Mouse (Mus musculus): Measurements from ENCODE around the gene Mrpl45. TPM values are rescaled to one million over a fixed set of nuclear protein-coding genes. Genes with fewer than 3 reads are reported as not detected.
"Not testable (repeated sequence)": the region's sequence is repeated elsewhere in the genome, so short reads cannot be mapped to it uniquely, and the experiment has no call there.

Gene Mrpl45
- polyA plus RNA-seq, 1 experiment from 2014 or later: 41.6 TPM

- no peaks in the 10 kb centered on the region for H3K36me3 ChIP-seq (ENCODE audit: control insufficient read depth, insufficient read depth, low read length)
- peaks cover 16% of the 10 kb centered on the region; the same call in 1 of the 2 replicates for H3K4me1 ChIP-seq (ENCODE audit: control insufficient read depth, insufficient read depth, low read length)
- 0 out of 2 replicates have a peak overlapping the region, but pooled peaks have one; percentile 4 for H3K4me2 ChIP-seq (ENCODE audit: low read length)
- no peak overlapping the region for H3K4me3 ChIP-seq (ENCODE audit: low read depth, low read length)
- no peak overlapping the region for H3K9ac ChIP-seq (ENCODE audit: low read depth, low read length)
- no peaks in the 10 kb centered on the region for H3K27me3 ChIP-seq (ENCODE audit: control insufficient read depth, insufficient read depth, low read depth, low read length)
- 3% methylated on average over 2 of the region's 2 CpGs for WGBS
- H3K27ac ChIP-seq (ENCODE audit: low read length): peak overlapping the region; percentile 58
- peak; percentile 79 for ATAC-seq
- no peaks in the 10 kb centered on the region for H3K9me3 ChIP-seq (replicated peaks; ENCODE audit: control insufficient read depth, low read length, poor library complexity, severe bottlenecking)
These were observed 34.5 kb downstream of the Mrpl45 start for GRCm38 (mm10) chr11:97350035-97350434.

- ATAC-seq: peak; percentile 67; the same call in 1 of the 2 replicates
- H3K27ac ChIP-seq (ENCODE audit: low read length): no peak within 1 kb of the TSS
- H3K9me3 ChIP-seq (replicated peaks; ENCODE audit: control insufficient read depth, low read length, poor library complexity, severe bottlenecking): no peaks in the 10 kb centered on the region
- 64% methylated on average over 3 of the region's 3 CpGs for WGBS
- no peaks in the 10 kb centered on the region for H3K27me3 ChIP-seq (ENCODE audit: control insufficient read depth, insufficient read depth, low read depth, low read length)
- no peak within 1 kb of the TSS; the same call in 1 of the 2 replicates for H3K9ac ChIP-seq (ENCODE audit: low read depth, low read length)
- H3K4me2 ChIP-seq (ENCODE audit: low read length): no peak within 1 kb of the TSS
- H3K4me3 ChIP-seq (ENCODE audit: low read depth, low read length): no peak within 1 kb of the TSS
- H3K4me1 ChIP-seq (ENCODE audit: control insufficient read depth, insufficient read depth, low read length): peaks cover 16% of the 10 kb centered on the region; the same call in 1 of the 2 replicates
- no peaks in the 10 kb centered on the region for H3K36me3 ChIP-seq (ENCODE audit: control insufficient read depth, insufficient read depth, low read length)
These were observed 36.6 kb downstream of the Mrpl45 start, which contains the start of gene Gpr179 for GRCm38 (mm10) chr11:97352027-97352684. TSS of gene Gpr179 (minus strand) at chr11:97352077.

GRCm38 (mm10) chr11:97352935-97353597 lies 37.5 kb downstream of the Mrpl45 start:
- H3K27ac ChIP-seq (ENCODE audit: low read length): no peak overlapping the region
- no peak for ATAC-seq

GRCm38 (mm10) chr11:97354646-97355045 lies 39.1 kb downstream of the Mrpl45 start:
- ATAC-seq: no peak

More at GRCm38 (mm10) chr11:97352935-97353597, 37.5 kb downstream of the Mrpl45 start:
- Histone ChIP-seq H3K4me3 (ENCODE audit: low read depth, low read length) (no peak overlapping the region), H3K36me3 (ENCODE audit: control insufficient read depth, insufficient read depth, low read length) (no peaks in the 10 kb centered on the region), H3K4me2 (ENCODE audit: low read length) (no peak overlapping the region), H3K9ac (ENCODE audit: low read depth, low read length) (no peak overlapping the region), H3K27me3 (ENCODE audit: control insufficient read depth, insufficient read depth, low read depth, low read length) (no peaks in the 10 kb centered on the region), H3K4me1 (ENCODE audit: control insufficient read depth, insufficient read depth, low read length) (peaks cover 16% of the 10 kb centered on the region; the same call in 1 of the 2 replicates), H3K9me3 (replicated peaks; ENCODE audit: control insufficient read depth, low read length, poor library complexity, severe bottlenecking) (no peaks in the 10 kb centered on the region)
- 79% methylated on average over 4 of the region's 4 CpGs for WGBS

GRCm38 (mm10) chr11:97355247-97355646 lies 39.7 kb downstream of the Mrpl45 start:
- WGBS: 93% methylated on average over 7 of the region's 7 CpGs
- no peak overlapping the region for H3K4me2 ChIP-seq (ENCODE audit: low read length)
- H3K9ac ChIP-seq (ENCODE audit: low read depth, low read length): no peak overlapping the region
- no peaks in the 10 kb centered on the region for H3K36me3 ChIP-seq (ENCODE audit: control insufficient read depth, insufficient read depth, low read length)
- no peak for ATAC-seq
- no peak overlapping the region for H3K4me3 ChIP-seq (ENCODE audit: low read depth, low read length)
- H3K4me1 ChIP-seq (ENCODE audit: control insufficient read depth, insufficient read depth, low read length): peaks cover 13% of the 10 kb centered on the region; the same call in 1 of the 2 replicates
- no peaks in the 10 kb centered on the region for H3K27me3 ChIP-seq (ENCODE audit: control insufficient read depth, insufficient read depth, low read depth, low read length)
- no peaks in the 10 kb centered on the region for H3K9me3 ChIP-seq (replicated peaks; ENCODE audit: control insufficient read depth, low read length, poor library complexity, severe bottlenecking)
- no peak overlapping the region for H3K27ac ChIP-seq (ENCODE audit: low read length)

More at GRCm38 (mm10) chr11:97354646-97355045, 39.1 kb downstream of the Mrpl45 start:
- H3K27ac ChIP-seq (ENCODE audit: low read length): no peak overlapping the region
- H3K9ac ChIP-seq (ENCODE audit: low read depth, low read length): no peak overlapping the region
- 74% methylated on average over 2 of the region's 2 CpGs for WGBS
- no peak overlapping the region for H3K4me2 ChIP-seq (ENCODE audit: low read length)
- no peak overlapping the region for H3K4me3 ChIP-seq (ENCODE audit: low read depth, low read length)
- H3K36me3 ChIP-seq (ENCODE audit: control insufficient read depth, insufficient read depth, low read length): no peaks in the 10 kb centered on the region
- no peaks in the 10 kb centered on the region for H3K9me3 ChIP-seq (replicated peaks; ENCODE audit: control insufficient read depth, low read length, poor library complexity, severe bottlenecking)
- H3K4me1 ChIP-seq (ENCODE audit: control insufficient read depth, insufficient read depth, low read length): peaks cover 16% of the 10 kb centered on the region; the same call in 1 of the 2 replicates
- no peaks in the 10 kb centered on the region for H3K27me3 ChIP-seq (ENCODE audit: control insufficient read depth, insufficient read depth, low read depth, low read length)

GRCm38 (mm10) chr11:97357663-97358062 lies 42.1 kb downstream of the Mrpl45 start:
- H3K36me3 ChIP-seq (ENCODE audit: control insufficient read depth, insufficient read depth, low read length); H3K4me2 ChIP-seq (ENCODE audit: low read length); H3K9me3 ChIP-seq (replicated peaks; ENCODE audit: control insufficient read depth, low read length, poor library complexity, severe bottlenecking); H3K9ac ChIP-seq (ENCODE audit: low read depth, low read length); H3K4me3 ChIP-seq (ENCODE audit: low read depth, low read length); H3K4me1 ChIP-seq (ENCODE audit: control insufficient read depth, insufficient read depth, low read length); H3K27me3 ChIP-seq (ENCODE audit: control insufficient read depth, insufficient read depth, low read depth, low read length); ATAC-seq; H3K27ac ChIP-seq (ENCODE audit: low read length): not testable (repeated sequence)
- WGBS: 15% methylated on average over 4 of the region's 6 CpGs

GRCm38 (mm10) chr11:97361948-97362648 lies 46.6 kb downstream of the Mrpl45 start, which contains the start of gene Socs7:
TSS of gene Socs7 (plus strand) at chr11:97362551.
- ATAC-seq: peak; percentile 97
- Histone ChIP-seq H3K27ac (ENCODE audit: low read length) (peak within 1 kb of the TSS; percentile 89), H3K36me3 (ENCODE audit: control insufficient read depth, insufficient read depth, low read length) (no peaks in the 10 kb centered on the region), H3K9ac (ENCODE audit: low read depth, low read length) (peak within 1 kb of the TSS; percentile 98), H3K4me2 (ENCODE audit: low read length) (peak within 1 kb of the TSS; percentile 86), H3K4me1 (ENCODE audit: control insufficient read depth, insufficient read depth, low read length) (peaks cover 31% of the 10 kb centered on the region), H3K27me3 (ENCODE audit: control insufficient read depth, insufficient read depth, low read depth, low read length) (no peaks in the 10 kb centered on the region), H3K9me3 (replicated peaks; ENCODE audit: control insufficient read depth, low read length, poor library complexity, severe bottlenecking) (no peaks in the 10 kb centered on the region), H3K4me3 (ENCODE audit: low read depth, low read length) (peak within 1 kb of the TSS; percentile 71)
- under 1% methylated on average over 18 of the region's 81 CpGs for WGBS

- no peak; the same call in 1 of the 2 replicates for ATAC-seq
- Histone ChIP-seq H3K4me1 (ENCODE audit: control insufficient read depth, insufficient read depth, low read length) (peaks cover 33% of the 10 kb centered on the region), H3K9me3 (replicated peaks; ENCODE audit: control insufficient read depth, low read length, poor library complexity, severe bottlenecking) (no peaks in the 10 kb centered on the region), H3K27ac (ENCODE audit: low read length) (peak overlapping the region; percentile 89), H3K9ac (ENCODE audit: low read depth, low read length) (peak overlapping the region; percentile 98), H3K27me3 (ENCODE audit: control insufficient read depth, insufficient read depth, low read depth, low read length) (no peaks in the 10 kb centered on the region), H3K4me3 (ENCODE audit: low read depth, low read length) (peak overlapping the region; percentile 71), H3K4me2 (ENCODE audit: low read length) (peak overlapping the region; percentile 86), H3K36me3 (ENCODE audit: control insufficient read depth, insufficient read depth, low read length) (no peaks in the 10 kb centered on the region)
- 0% methylated on average over 25 of the region's 39 CpGs for WGBS
These were observed 47.1 kb downstream of the Mrpl45 start for GRCm38 (mm10) chr11:97362649-97362942.

All from midbrain, embryonic 16.5 days (tissue).